Mouse (Mus musculus) adrenal gland, postnatal 36 days (tissue): Measurements from ENCODE around the gene Sez6l. TPM values are rescaled to one million over a fixed set of nuclear protein-coding genes. Genes with fewer than 3 reads are reported as not detected.
A peak's percentile ranks its signal among the peaks of the same experiment; 100 is the strongest.

ENCODE experiments used
- DNase-seq, 2 experiments: peaks; one replicate each; pipeline ENCODE4 v3.0.0; 2021; ENCODE audit warnings: mixed read lengths in 1 of 2
- total RNA-seq, 2 experiments: library from RNA; stranded (reverse); gene quantifications; 2 replicates each; pipeline ENCODE4 v1.2.3; 2021

Sez6l gene
- total RNA-seq, 2 experiments from 2014 or later, result 3.6 to 8.7 TPM

GRCm38 (mm10) chr5:112533312-112534075 is 43.5 kb downstream of the Sez6l start:
- DNase-seq, result no peak

GRCm38 (mm10) chr5:112532894-112533293 is 44.1 kb downstream of the Sez6l start:
- no peak for DNase-seq

- no peak for DNase-seq
Observed at GRCm38 (mm10) chr5:112532210-112532609, 44.8 kb downstream of the Sez6l start.

- DNase-seq, result no peak
Observed at GRCm38 (mm10) chr5:112531111-112531510, 45.9 kb downstream of the Sez6l start.

- no peak for DNase-seq
Observed at GRCm38 (mm10) chr5:112526936-112527335, 50.0 kb downstream of the Sez6l start.

GRCm38 (mm10) chr5:112526435-112526834 is 50.5 kb downstream of the Sez6l start:
- no peak for DNase-seq

GRCm38 (mm10) chr5:112525980-112526379 is 51.0 kb downstream of the Sez6l start:
- no peak for DNase-seq

- no peak for DNase-seq
Observed at GRCm38 (mm10) chr5:112525271-112525670, 51.7 kb downstream of the Sez6l start.

GRCm38 (mm10) chr5:112523796-112524195 is 53.2 kb downstream of the Sez6l start:
- DNase-seq, result no peak

GRCm38 (mm10) chr5:112523331-112523730 is 53.7 kb downstream of the Sez6l start:
- DNase-seq, result no peak

- DNase-seq, result peak in 1 of 2 experiments; percentile 2
Observed at GRCm38 (mm10) chr5:112521703-112522527, 55.1 kb downstream of the Sez6l start.

- no peak for DNase-seq
Observed at GRCm38 (mm10) chr5:112520826-112521702, 55.9 kb downstream of the Sez6l start.

- no peak for DNase-seq
Observed at GRCm38 (mm10) chr5:112518773-112519172, 58.2 kb downstream of the Sez6l start.

- DNase-seq, result no peak
Observed at GRCm38 (mm10) chr5:112517454-112517853, 59.5 kb downstream of the Sez6l start.

- DNase-seq, result no peak
Observed at GRCm38 (mm10) chr5:112516527-112516926, 60.5 kb downstream of the Sez6l start.

GRCm38 (mm10) chr5:112510351-112510750 is 66.6 kb downstream of the Sez6l start:
- DNase-seq, result no peak

GRCm38 (mm10) chr5:112509916-112510315 is 67.1 kb downstream of the Sez6l start:
- DNase-seq, result no peak

- no peak for DNase-seq
Observed at GRCm38 (mm10) chr5:112505595-112505994, 71.4 kb downstream of the Sez6l start.

GRCm38 (mm10) chr5:112501384-112501783 is 75.6 kb downstream of the Sez6l start:
- no peak for DNase-seq

- no peak for DNase-seq
Observed at GRCm38 (mm10) chr5:112499918-112500682, 76.9 kb downstream of the Sez6l start.
